Mouse (Mus musculus) fat pad, adult 2 months (tissue): ENCODE measurements around the gene Gla.
"Not testable (repeated sequence)": the region's sequence is repeated elsewhere in the genome, so short reads cannot be mapped to it uniquely, and the experiment has no call there.

Source experiments
- DNase-seq: peaks from one replicate; pipeline ENCODE4 v3.0.0-alpha.2; 2011; ENCODE audit warnings: low read depth, low spot score; ENCODE audit errors: extremely low read depth

Gla gene

GRCm38 (mm10) chrX:134588997-134589396 lies 11.9 kb downstream of the Gla start:
- no peak for DNase-seq

DNA sequence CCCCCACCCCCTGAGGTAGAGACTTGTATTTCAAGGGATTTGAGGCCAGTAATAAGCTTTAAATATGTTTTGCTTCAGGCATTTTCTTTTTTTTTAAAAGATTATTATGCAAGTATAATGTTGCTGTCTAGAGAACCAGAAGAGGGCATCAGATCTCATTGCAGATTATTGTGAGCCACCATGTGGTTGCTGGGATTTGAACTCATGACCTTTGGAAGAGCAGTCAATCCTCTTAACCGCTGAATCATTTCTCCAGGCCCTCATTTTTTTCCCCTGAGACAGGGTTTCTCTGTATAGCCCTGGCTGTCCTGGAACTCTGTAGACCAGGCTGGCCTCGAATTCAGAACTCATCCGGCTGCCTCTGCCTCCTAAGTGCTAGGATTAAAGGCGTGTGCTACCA lies 12.7 kb downstream of the Gla start:
- no peak for DNase-seq

DNA sequence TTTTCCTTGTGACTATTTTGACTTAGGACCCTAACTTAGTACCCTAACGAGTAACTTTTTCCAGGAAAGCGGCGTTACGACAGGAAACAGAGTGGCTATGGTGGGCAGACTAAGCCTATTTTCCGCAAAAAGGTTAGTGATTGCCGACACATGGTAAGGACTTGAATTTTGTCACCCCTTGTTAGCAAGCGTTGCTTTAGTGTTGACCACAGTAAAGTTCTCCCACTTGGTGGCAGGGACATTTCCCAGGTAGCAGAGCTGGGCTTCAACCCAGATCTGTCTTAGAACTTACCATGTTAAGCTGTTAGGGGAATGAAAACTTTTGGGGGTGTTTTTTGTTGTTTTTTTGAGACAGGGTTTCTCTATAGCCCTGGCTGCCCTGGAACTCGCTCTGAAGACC lies 14.5 kb downstream of the Gla start:
- DNase-seq: no peak

DNA sequence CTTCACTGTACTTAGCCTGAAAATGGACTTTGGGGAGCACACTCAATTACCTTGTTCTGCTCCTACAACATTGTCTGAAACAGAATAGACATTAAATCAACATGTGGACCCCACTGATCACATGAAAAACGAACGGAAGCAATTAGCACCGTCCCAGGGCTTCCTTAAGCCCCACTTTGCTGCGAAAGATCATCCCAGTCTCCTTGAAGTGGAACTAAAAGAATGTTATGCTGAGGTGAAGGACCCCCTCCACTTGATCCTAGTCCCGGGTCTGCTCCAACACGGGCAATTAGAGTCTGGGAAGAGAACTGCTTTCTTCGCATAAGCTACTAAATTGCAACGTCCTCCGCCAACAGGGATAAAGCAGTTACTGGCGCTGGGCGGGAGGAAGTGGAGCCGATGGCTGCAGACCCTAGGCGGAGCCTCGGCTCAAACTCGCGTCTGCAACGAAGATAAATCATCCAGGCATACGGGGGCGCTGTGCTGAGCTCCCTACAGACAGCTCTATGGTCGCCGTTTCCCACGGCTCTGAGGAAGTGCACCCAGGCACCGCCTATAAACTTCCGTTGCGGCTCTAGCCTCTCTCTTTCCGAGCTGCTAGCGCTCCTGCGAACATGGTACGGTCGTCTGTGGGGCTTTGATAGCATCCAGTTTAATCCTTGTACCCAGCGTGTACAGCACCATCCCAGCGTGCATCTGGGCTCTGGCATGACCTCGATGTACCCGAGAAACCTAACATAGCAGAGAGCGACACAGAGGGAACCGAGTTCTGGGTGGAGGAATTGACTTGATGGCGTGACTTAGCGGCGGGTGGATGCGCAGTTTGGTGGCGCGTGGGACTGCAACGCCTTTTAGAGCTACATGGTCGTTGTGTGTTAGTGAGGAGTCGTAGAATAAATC lies 15.6 kb downstream of the Gla start, which contains the start of gene Rpl36a:
Gene Rpl36a, plus strand, starts transcription at position 552 of the 900 bp plus-strand sequence.
- DNase-seq: peak; percentile 34

DNA sequence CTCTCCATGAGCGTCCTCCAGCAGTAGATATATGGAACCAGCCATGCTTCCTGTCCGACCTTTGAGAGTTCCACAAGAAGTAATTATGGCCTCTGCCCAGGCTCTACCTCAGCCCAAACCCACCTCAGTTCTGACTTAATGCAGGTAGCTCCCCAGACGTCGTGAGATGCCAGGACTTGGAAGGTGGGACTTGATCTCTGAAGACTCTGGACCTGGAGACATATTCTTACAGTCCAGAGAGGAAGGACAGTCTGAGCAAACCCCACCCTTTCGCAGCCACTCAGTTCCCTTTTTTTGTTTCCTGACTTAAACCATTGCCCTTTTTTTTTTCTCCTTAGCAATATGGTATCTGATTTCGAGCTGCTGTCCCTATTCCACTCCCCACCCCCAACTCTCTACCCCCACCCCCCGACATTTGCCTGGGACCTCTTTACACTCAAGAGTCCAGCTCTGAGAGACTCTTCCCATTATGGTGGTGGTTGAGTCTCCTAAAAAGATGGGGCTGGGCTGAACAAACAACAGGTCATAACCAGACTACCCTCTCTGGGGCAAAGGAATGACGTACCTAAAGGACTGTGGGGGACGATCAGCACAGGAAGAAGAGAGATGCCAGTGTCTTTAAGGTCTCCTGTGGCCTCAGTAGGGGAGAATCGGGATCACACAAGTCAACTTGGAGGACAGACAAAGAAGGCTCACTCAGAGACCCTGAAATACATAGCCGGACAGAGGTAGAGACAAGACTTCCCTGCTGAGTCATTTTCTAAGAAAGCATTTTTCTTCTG lies 17.8 kb downstream of the Gla start, which contains the start of gene Btk:
Gene Btk, minus strand, starts transcription at position 683 of the 782 bp plus-strand sequence.
- DNase-seq: no peak

GRCm38 (mm10) chrX:134582270-134582669 lies 18.7 kb downstream of the Gla start:
- DNase-seq: no peak

DNA sequence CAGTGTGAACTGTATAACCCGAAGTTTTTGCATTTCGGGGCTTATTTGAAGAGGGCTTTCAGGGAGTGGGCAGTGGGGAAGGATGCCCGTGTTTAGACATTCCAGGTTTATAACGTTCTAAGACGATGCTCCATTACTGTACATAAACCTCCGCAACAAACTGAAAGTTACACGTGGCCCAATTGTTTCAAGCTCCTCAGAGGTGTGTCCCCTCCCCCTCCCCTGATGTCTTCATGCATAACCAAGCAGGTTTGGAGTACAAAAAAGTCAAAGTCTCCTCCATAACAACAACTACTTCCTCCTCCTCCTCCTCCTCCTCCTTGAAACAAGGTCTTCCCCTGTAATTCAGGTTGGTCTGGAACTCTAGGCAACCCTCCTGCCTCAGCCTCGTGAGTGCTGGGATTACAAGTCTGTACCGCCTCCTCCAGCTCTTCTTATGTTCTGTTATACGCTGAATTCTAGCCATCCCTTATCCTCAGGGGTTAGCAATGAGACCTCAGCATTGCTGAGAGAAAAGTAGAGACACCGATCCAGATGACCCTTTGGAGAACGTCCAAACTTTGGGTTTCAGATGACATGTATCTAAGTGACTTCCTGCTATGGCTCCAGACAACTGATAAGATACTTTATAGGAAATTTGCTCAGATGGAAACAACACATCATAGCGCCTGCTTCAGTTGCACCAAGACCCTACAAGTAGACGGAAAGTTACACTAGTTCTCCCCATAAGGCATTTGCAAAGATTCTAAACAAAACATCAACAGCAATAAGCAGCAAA lies 20.2 kb downstream of the Gla start:
- DNase-seq: no peak

GRCm38 (mm10) chrX:134577896-134578295 lies 23.0 kb downstream of the Gla start:
- no peak for DNase-seq

- no peak for DNase-seq
These were observed 34.2 kb downstream of the Gla start for GRCm38 (mm10) chrX:134566536-134567222.

DNA sequence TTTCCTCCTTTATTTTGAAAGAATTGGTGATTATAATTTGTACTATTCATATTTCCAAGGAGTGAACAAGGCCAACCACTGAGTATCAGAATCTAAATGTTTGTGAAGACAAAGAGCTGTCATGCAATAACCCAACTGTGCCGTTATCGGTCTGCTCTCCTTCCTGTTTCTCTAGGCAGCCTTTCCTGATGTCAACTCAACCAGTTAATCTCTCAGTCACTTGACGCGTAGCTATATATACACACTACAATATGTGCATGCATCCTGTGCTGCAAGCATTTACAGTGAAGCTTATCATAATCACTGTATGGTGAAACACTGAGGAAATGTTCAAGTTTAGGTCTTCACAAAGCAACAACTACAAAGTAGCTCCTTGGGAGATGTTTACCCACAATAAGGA lies 36.6 kb downstream of the Gla start:
- no peak for DNase-seq

DNA sequence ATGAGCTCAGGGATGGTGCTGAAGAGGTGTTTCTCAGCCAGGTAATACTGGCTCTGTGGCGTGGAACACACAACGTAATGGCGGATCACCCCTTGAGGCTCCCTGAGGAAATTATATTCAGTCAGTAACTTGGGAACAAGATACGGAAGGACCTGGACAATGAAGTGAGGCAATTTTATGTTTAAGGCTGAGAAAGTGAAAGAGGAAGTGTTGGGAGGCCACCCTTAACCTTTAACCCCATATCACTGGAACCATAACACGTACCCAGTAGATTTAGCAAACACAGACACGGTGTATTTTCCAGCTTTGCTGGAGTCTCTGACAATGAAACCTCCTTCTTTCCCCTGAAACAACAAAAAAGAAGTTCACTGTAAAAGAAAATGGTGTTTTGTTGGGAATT lies 46.5 kb downstream of the Gla start:
- DNase-seq: no peak

DNA sequence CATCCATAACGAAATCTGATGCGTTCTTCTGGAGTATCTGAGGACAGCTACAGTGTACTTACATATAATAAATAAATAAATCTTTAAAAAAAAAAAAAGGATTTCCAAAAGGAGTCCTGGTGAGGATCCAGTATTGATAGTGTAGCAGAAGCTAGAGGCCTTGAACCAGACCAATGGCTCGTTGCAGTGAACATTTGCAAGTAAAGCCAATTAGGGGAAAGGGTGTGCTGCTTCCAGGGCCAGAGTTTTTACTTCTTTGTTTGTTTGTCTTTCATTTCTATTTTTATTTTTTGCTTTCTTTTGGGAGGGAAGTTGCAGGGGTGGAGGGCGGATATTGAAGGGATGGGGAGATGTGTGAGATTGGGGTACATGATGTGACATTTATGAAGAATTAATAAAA lies 47.6 kb downstream of the Gla start:
- no peak for DNase-seq

DNA sequence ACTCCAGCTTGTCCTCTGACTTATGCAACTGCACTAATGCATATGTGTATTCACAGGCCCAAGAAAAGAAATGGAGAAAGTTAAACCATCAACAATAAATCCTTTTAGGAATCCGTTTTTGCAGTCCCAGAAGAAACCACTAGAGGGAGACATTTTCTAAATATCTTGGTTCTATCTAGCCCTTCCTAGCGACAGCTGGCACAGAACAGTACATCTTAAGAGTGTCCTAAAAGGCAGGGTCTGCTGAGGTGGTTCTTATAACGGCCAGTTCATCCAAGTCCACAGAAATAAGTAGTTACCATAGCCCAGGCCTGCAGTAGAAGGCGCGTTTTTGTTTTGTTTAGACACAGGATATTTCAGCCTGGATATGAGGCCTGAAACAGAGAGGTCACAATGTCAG lies 50.0 kb downstream of the Gla start:
- no peak for DNase-seq

DNA sequence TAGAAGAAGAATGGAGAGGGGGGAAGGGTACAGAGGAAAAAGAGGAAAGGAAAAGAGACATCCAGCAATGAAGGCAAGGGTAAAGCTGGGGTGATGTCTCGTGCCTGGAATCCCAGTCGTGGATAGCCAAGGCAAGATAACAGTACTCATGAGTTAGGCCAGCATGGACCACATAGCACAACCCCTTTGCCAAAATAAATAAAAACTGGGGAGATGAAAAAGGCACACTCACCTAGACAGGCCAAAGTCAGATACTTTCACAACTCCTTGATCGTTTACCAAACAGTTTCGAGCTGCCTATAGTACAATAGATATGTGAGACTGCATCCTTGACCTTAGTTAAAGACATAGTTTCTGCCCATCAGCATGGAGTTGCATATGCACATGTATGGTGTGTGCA lies 53.6 kb downstream of the Gla start:
- DNase-seq: no peak

- no peak for DNase-seq
These were observed 59.0 kb downstream of the Gla start for GRCm38 (mm10) chrX:134541955-134542308.

DNA sequence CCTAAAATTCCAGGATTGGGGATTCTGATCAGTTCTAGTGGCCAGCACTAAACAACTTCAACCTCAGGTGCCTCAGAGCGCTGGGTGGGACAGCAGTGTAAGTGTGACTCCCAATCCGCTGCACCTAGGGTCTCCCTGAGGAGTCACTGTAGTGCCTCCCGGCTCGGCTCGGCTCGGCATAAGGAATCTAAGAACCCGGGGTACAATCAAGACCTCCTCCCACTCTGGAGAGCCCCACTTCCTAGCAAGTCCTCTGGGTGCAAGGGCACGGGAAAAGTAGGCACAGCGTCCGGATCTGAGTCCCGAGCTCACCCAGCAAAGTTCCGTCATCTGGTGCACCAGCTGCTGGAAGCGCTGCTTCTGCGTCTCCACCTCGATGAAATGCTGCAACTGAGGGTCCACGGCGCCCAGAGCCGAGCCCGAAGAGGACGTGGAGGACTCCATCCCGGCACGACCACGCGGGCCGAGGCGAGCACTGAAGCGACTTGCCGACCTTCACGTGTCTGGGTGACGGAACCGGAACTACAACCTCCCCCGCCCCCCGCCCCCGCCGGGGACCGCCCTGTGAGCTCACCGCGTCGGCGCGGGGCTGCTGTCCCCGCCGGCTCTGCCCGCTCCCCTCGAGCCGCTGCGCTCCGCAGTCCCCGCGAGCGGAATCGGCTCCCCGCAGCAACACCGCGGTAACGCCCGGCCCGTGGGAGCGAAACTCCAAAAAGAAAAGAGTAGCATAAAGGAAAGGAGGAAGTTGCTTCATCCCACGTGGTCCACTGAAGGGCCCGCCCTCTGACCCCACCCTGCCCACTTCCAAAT lies 59.6 kb downstream of the Gla start, which contains the start of gene Timm8a1:
Gene Timm8a1, minus strand, starts transcription at position 721 of the 810 bp plus-strand sequence.
- DNase-seq: no peak

DNA sequence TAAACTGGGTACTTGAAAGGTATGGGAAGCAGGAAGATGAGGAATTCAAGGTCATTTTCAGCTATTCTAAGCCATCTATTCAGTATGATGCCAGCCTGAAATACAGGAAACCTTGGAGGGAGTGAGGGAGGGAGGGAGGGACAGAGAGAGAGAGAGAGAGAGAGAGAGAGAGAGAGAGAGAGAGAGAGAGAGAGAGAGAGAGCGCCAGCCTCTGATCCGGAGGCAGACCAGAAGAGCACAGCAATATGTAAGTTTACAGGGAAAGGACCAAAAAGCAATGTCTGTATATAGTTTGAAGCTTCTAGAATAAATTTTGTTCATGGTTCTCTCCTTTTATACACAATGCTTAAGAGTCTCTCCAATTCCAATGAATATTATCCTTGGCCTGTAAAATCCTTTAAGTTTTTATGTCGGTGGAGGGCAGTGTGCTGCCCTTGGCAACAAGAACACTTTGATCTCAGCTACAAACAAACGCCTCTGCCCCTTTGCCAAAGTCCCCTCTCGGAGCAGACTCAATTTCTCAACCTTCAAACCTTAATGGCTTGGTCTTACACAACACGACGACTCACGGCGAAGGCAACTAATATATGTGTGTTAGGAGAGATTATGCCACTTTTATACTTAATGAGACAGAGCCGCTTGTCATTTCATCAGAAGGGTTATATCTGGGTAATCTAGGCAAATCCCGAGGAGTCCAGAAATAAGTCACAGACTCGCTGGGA lies 60.4 kb downstream of the Gla start:
- DNase-seq: peak; percentile 28

GRCm38 (mm10) chrX:134539795-134540194 lies 61.1 kb downstream of the Gla start:
- DNase-seq: not testable (repeated sequence)
